Mouse (Mus musculus): ENCODE results near the gene Nup210.

DNA sequence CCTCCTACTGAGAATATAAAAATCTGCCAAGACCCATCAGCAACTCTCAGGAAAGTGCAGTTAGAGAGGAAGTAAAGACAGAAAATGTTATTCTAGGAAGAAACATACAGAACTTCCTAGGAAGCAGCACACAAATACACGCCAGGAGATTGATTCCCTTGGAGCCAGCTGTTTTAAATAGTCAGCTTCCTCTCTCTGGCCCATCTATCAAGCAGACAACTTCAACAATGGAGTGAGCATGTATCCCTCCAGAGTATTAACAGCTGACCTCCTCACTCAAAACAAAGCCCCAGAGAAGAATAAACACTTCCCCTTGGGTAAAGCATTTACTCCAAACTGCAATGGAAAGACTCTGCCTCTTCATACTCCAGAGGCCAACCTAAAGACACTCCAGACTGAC lies 1.5 kb downstream of the Nup210 start:
- TF ChIP-seq POLR2A (IDR thresholded peaks at IDR 0.05; ENCODE audit: control insufficient read depth, extremely low read depth, insufficient read depth, low read length, poor library complexity) (no peak), CTCF (IDR thresholded peaks at IDR 0.05; ENCODE audit: borderline replicate concordance, control insufficient read depth, extremely low read depth, insufficient read depth, low read length, poor library complexity) (no peak)
